Mouse (Mus musculus) spleen, postnatal 4 days (tissue): ENCODE measurements at regions not wholly inside any gene's neighbourhood (a gene's known extent, or its start where the extent isn't known, plus 50 kb on each side); places are given as distances from the start of the nearest gene placed in this dataset.

Source experiments
- DNase-seq, 2 experiments: peaks; one replicate each; pipeline ENCODE4 v3.0.0; 2022; ENCODE audit warnings: low spot score in 2 of 2

DNA sequence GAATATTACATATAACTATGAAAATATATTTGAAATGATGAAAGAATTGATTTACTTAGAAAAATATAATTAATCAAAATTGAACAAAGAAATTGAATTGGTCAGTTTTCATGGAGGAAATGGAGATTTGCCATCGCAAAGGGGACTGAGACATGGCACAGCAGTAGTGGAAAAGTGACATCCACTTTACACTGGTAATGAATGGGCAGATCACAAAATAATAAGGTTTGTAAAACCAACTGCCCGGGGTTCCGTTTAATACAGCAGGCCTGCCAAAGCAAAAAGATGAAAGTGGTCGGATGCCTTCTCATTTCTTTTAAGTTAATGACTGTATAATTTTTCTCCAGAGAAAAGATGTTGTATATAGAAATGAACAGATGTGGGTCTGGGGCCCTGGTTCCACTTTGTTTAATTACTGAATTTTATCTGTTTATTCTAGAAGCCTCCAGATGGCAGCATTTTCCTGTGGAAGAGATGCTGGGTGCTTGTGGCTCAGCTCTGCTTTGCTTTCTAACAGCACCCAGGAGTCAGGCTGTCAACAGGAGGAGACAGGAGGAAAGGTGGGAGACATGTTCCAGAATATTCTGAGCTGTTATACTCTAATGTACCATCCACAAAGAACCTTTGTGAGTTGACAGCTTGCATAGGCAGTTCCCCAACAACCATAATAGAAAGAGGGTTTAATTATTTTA is 75.6 kb upstream of the Fbxl17 start:
- DNase-seq: no peak

- DNase-seq: no peak
These were observed 83.1 kb upstream of the Fbxl17 start for GRCm38 (mm10) chr17:63582870-63583269.

- no peak for DNase-seq
These were observed 107.4 kb upstream of the Fbxl17 start for GRCm38 (mm10) chr17:63607021-63607751.

DNA sequence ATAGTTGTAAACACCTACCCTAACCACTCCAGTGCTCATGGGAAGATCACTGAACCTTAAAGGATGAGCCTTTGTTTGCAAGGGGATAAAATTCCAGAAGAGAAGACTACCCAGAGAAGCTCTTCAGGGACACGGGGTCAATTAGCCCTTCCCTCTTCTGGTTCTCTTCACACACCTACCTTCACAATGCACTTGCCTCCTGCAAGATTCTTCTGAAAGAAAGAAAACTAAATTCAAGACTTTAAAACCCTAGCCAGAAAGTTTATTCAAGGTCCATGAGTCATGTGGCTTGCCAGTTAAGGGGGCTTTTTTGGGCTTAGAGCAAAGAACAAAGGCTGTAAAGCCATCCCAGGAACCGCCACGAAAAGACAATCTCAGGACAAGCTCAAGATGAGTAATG is 122.9 kb upstream of the Fbxl17 start:
- no peak for DNase-seq

- no peak for DNase-seq
These were observed 137.8 kb upstream of the Fbxl17 start for GRCm38 (mm10) chr17:63637598-63637997.

- no peak for DNase-seq
These were observed 144.6 kb upstream of the Fbxl17 start for GRCm38 (mm10) chr17:63644390-63644789.

DNA sequence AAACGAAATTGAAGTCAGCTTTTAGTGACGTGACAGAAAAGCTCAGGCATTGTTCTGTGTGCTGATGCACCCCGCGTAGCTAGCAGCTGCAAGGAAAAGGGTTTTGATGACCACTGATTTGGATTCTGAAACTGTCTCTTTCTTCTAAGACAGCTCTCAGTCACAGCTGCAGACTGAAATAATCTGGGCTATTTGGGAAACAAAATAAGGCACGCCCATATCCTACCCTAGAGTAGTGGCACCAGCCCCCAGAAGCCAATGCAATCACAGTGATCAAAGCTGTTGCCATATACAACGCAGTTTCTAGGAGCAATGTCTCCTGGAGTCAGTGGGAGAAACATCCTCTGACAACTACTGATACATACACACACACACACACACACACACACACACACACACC is 157.9 kb upstream of the Fbxl17 start:
- no peak for DNase-seq

- no peak for DNase-seq
These were observed 161.1 kb upstream of the Fbxl17 start for GRCm38 (mm10) chr17:63660841-63661481.

GRCm38 (mm10) chr17:63661584-63661983 is 161.8 kb upstream of the Fbxl17 start:
- DNase-seq: no peak

- no peak for DNase-seq
These were observed 162.4 kb upstream of the Fbxl17 start for GRCm38 (mm10) chr17:63662251-63662650.

- DNase-seq: no peak
These were observed 177.0 kb upstream of the Fbxl17 start for GRCm38 (mm10) chr17:63676791-63677190.

GRCm38 (mm10) chr17:63677996-63678657 is 178.3 kb upstream of the Fbxl17 start:
- DNase-seq: no peak

- DNase-seq: no peak
These were observed 180.7 kb upstream of the Fbxl17 start for GRCm38 (mm10) chr17:63680479-63680878.

- no peak for DNase-seq
These were observed 179.5 kb upstream of the Fer start for GRCm38 (mm10) chr17:63683345-63683744.

DNA sequence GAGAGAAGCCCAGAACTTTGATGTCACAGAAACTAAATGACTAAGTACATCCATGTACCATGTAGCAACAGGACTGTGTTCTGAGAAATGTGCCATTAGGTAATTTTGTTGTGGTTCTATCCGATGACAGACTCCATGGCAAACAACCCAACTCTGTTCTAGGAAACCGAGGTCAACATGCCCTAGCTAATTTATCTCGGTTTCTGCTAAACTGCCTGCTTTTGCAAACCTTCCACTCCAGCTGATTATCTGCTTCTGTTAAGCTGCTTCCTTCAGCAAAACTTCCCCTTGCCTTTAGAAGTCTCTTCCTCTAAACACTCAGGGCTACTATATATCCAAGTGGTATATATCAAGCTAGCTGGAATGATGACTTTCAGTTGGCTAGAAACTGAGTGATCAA is 178.8 kb upstream of the Fer start:
- DNase-seq: no peak

- no peak for DNase-seq
These were observed 176.9 kb upstream of the Fer start for GRCm38 (mm10) chr17:63685956-63686355.

DNA sequence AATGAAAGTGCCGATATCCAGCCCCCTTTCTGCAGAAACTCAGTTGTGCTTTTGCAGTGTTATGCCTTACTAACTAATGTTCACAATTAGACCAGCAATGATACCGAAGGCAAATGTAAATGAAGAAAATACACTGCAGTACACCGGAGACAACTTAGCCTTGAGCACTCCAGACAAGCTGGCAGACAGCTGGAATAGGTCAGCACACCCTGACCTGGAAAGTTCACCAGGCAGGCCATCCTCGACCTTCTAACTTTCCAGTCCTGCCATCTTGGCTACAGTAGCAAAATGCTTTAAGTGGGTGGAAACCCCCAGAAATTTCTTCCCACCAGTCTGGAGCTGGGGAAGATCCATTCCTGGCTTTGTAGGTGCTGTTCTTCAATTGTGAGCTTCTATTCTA is 176.5 kb upstream of the Fer start:
- DNase-seq: no peak

DNA sequence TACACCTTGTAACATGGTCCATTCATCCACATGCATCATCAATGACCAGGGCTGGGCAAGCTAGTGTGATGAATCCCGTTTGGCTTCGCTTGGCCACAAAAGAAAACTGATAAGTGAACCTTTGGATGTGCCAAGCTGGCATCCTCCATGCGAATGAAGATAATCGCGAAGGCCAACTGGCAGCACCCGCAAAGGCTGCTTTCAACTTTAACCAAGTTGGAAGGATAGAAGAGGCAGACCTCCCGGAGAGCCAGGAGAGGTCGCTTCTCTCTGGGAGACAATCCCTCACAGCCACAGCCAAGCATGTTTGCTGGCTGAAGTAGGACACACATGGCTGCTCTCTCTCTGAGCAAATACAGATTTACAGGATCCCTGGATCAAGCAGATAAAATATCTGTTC is 173.6 kb upstream of the Fer start:
- DNase-seq: no peak

DNA sequence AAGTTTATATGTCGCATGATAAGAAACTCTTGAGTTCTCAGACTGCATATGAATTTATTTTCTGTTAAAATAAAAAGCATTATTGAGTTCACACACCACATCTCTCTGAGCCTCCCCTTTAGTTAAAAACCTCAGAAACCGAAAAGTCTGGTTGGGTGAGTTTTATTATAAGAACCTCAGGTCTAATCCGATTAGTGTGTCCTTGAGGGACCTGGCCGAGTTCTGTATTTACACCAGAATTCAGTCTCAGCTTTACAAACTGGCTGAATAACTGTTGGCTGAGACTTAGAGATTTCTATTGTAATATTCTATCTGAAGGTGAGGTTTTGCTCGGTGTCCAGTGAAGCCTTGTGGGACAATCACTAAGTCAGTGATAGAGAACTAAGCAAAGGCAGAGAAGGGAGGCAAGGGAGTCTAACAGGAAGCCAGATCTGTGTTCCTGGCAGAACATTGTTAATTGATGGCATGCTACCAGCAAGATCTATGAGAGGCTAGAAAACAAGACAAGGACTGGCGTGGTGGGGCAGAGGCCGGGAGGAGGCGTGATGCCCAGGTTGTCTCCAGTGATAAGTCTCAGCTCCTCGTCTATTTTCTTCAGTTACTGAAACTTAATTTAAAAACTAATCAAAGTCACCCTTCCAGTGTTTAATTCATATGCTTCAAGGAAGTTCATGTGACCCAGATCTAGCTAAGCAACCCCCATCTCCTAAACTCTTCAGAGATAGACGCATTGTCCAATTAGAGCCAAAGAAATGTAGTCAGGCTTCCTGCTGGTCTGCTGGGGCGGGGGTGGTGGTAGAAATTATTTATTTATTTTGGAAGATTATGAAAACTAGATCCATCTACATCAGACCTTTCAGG is 171.8 kb upstream of the Fer start:
- DNase-seq: no peak

DNA sequence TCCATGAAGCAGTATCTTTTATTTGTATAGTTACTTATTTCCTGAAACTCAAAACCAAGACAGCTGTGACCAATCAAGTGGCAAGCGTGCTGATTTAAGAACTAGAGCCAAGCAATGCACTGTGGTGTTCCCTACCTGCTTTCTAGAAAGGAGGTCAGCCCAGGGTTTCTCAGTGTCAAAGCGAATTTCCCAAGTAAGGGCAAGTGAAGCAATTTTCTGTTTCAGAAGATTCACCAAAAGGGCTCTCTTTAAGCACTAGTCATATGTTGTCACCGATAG is 171.2 kb upstream of the Fer start:
- DNase-seq: no peak

- no peak for DNase-seq
These were observed 169.6 kb upstream of the Fer start for GRCm38 (mm10) chr17:63693274-63693673.

GRCm38 (mm10) chr17:63699537-63699936 is 163.3 kb upstream of the Fer start:
- DNase-seq: no peak
